Mouse (Mus musculus) testis, adult 2 months (tissue): Measurements from ENCODE around the gene Tph1.

Experiments used
- CTCF ChIP-seq: fragments of 200-500 bp; IDR thresholded peaks from 2 replicates; pipeline ENCODE4 v1.5.1; 2012; ENCODE audit warnings: low read depth, mild to moderate bottlenecking, inconsistent platforms, low read length, moderate library complexity; ENCODE audit not compliant: control insufficient read depth, insufficient read depth, insufficient replicate concordance
- POLR2A ChIP-seq: fragments of 200-500 bp; IDR thresholded peaks from 2 replicates; pipeline ENCODE4 v1.6.1; 2012; ENCODE audit warnings: low read depth, mild to moderate bottlenecking, inconsistent platforms, low read length, moderate library complexity; ENCODE audit not compliant: control insufficient read depth

- TF ChIP-seq POLR2A: no peak
- TF ChIP-seq CTCF: no peak; the same call in 1 of the 2 replicates
Observed at GRCm38 (mm10) chr7:46643172-46643571, 29.2 kb downstream of the Tph1 start.
